8 mouse cellular contexts compared by ENCODE assay signal in genomic region chr3:133085858-133086257, GRCm38 (mm10). TPM values are rescaled to one million over a fixed set of nuclear protein-coding genes. Genes with fewer than 3 reads are reported as not detected.
A peak's percentile ranks its signal among the peaks of the same experiment; 100 is the strongest.
DNase-seq lines count a peak whose midpoint lies in the region; ATAC-seq lines count a peak whose summit lies in the region.

No protein-coding gene starts in this region.

- no peaks in the 10 kb centered on the region for H3K9me3 ChIP-seq in intestine, embryonic 15.5 days

- peaks cover 13% of the 10 kb centered on the region; the same call in 1 of the 2 replicates for H3K36me3 ChIP-seq in intestine, embryonic 15.5 days

- DNase-seq in cerebellum, adult 9-10 months, result peak; percentile 72
- no peak for DNase-seq in cerebellum, adult 11-12 months
- DNase-seq in 3T3-L1 (ENCODE audit: low read depth, low spot score), result peak; percentile 78
- DNase-seq in naive thymus-derived CD4-positive, alpha-beta T cell, adult 2 months (ENCODE audit: low read depth), result peak; percentile 69
- no peak for DNase-seq in layer of hippocampus, postnatal 10 days (ENCODE audit: low spot score in 2 of 2)
- no peak for DNase-seq in ovary, postnatal 14 days (ENCODE audit: low spot score)

- 63% methylated on average over 3 of the region's 3 CpGs for WGBS in intestine, embryonic 15.5 days

- H3K27me3 ChIP-seq in intestine, embryonic 15.5 days (replicated peaks), result no peaks in the 10 kb centered on the region

- H3K4me3 ChIP-seq in intestine, embryonic 15.5 days (replicated peaks), result no peak overlapping the region

- no peaks in the 10 kb centered on the region for H3K4me1 ChIP-seq in intestine, embryonic 15.5 days (replicated peaks)

- no peak overlapping the region for H3K27ac ChIP-seq in intestine, embryonic 15.5 days

- H3K9ac ChIP-seq in intestine, embryonic 15.5 days, result no peak overlapping the region

- peak; percentile 91 for ATAC-seq in common myeloid progenitor, adult 5-6 weeks (replicated peaks; ENCODE audit: low read depth, poor library complexity, severe bottlenecking)
- peak; percentile 65 for ATAC-seq in intestine, embryonic 15.5 days

- no peak overlapping the region for H3K4me2 ChIP-seq in intestine, embryonic 15.5 days (replicated peaks)

RNA-seq across cellular contexts. Expression of gene Ints12, which starts 5.8 kb away (rescaled TPM):
- 14.4 and 14.8 TPM in 2 replicates for total RNA-seq in common myeloid progenitor, adult 5-6 weeks (2017)
- 20.9 and 21.9 TPM in 2 replicates for polyA plus RNA-seq in intestine, embryonic 15.5 days (2015; fragmentation: Nextera tagmentation; extraction: Ambion mirVana)
- total RNA-seq in layer of hippocampus, postnatal 10 days (2021), result 10 to 100 TPM; 10.1 to 11.1 TPM

RNA-seq across cellular contexts. Expression of gene Gstcd, which starts 6.0 kb away (rescaled TPM):
- total RNA-seq in common myeloid progenitor, adult 5-6 weeks (2017), result 19.1 and 21.4 TPM in 2 replicates
- polyA plus RNA-seq in intestine, embryonic 15.5 days (2015; fragmentation: Nextera tagmentation; extraction: Ambion mirVana), result 5.4 and 7.0 TPM in 2 replicates
- 10 to 100 TPM in 1 of 2 experiments, 1 to 10 TPM in 1; 8.7 to 11.0 TPM for total RNA-seq in layer of hippocampus, postnatal 10 days (2021)

Comparison
In these comparisons a context has a peak if more than half of its experiments do, and no peak if none do; other contexts are left out.
1. DNase-seq: peak in cerebellum, adult 9-10 months (single experiment), 3T3-L1 (single experiment) and naive thymus-derived CD4-positive, alpha-beta T cell, adult 2 months (single experiment); none in cerebellum, adult 11-12 months (single experiment), layer of hippocampus, postnatal 10 days (0 of 2) and ovary, postnatal 14 days (single experiment).